Mouse (Mus musculus) central nervous system, embryonic 18 days (tissue): Measurements from ENCODE around the gene Prrc2b. TPM values are rescaled to one million over a fixed set of nuclear protein-coding genes. Genes with fewer than 3 reads are reported as not detected.

Experiments
- polyA plus RNA-seq: library from polyadenylated mRNA; depleted of rRNA; stranded (reverse); fragments of >200 nt; gene quantifications from 2 replicates; pipeline ENCODE4 v1.2.3, GENCODE M21; 2012; rRNA removed

Gene Prrc2b
- 89.9 and 106 TPM in 2 replicates for polyA plus RNA-seq

GRCm38 (mm10) chr2:32150924-32151659, at the start of gene Prrc2b:
TSS of gene Prrc2b (plus strand) at chr2:32151082.

DNA sequence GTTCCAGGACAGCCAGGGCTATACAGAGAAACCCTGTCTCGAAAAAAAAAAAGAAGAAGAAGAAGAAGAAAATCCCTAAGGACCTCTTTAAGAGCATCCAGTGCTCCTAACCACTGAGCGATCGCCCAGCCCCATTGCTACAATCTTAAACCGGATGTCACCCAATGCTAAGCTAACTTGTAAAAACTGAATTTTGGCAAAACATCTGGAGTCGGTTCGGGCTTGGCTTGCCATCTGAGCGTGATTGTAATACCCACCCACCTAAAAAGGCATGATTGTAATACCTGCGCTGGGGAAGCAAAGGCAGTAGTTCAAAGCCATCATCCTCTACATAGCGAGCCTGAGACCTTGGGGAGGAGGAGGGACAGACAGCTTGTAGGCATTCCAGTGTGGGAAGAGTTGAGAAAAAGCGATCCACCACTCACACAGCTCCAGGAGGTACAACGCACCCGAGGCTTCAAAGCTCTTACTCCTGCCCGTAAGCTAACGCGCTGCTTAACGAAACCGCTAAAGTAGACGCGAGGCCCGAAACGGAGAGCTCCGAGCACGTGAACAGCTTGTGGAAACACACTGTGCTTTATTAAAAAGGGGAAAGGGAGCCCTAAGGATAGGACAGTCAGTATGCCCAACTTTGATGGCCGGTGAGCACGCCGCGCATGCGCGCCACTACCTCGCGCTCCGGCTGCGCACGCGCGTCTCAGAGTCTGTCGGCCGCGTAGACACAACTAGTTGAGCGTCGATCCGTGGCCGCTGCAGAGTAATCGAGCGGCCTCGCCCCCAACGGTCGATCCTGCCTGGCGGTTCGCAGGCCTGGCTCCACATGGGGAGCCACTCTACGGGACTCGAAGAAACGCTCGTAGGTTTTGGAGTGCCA, 85.2 kb downstream of the Prrc2b start, which contains the start of gene Pomt1:
Gene Pomt1, plus strand, starts transcription at position 705 of the 874 bp plus-strand sequence.

GRCm38 (mm10) chr2:32259657-32260417, 109.0 kb downstream of the Prrc2b start, which contains the start of gene Uck1:
TSS of gene Uck1 (minus strand) at chr2:32260159.

Other genes starting within 250 kb of the Prrc2b start
- gene Aif1l, start 200.9 kb upstream of the Prrc2b start, polyA plus RNA-seq: 18.1 and 20.1 TPM in 2 replicates
- 26.8 and 27.9 TPM in 2 replicates for gene Nup214, start 176.6 kb upstream of the Prrc2b start, polyA plus RNA-seq
- 0.36 and 0.64 TPM in 2 replicates for gene Fam78a, start 66.2 kb upstream of the Prrc2b start, polyA plus RNA-seq
- gene Plpp7, start 55.6 kb upstream of the Prrc2b start, polyA plus RNA-seq: 22.1 and 22.2 TPM in 2 replicates
- 41.6 and 44.2 TPM in 2 replicates for gene Pomt1, start 85.5 kb downstream of the Prrc2b start, polyA plus RNA-seq
- 87.1 and 89.2 TPM in 2 replicates for gene Uck1, start 109.1 kb downstream of the Prrc2b start, polyA plus RNA-seq
- gene Golga2, start 136.3 kb downstream of the Prrc2b start, polyA plus RNA-seq: 50.6 and 56.9 TPM in 2 replicates
- 314 and 343 TPM in 2 replicates for gene Swi5, start 137.0 kb downstream of the Prrc2b start, polyA plus RNA-seq
- 165 and 172 TPM in 2 replicates for gene Ciz1, start 201.2 kb downstream of the Prrc2b start, polyA plus RNA-seq
- gene Dnm1, start 202.3 kb downstream of the Prrc2b start, polyA plus RNA-seq: 257 and 347 TPM in 2 replicates
- 126 and 145 TPM in 2 replicates for gene 1110008P14Rik, start 230.9 kb downstream of the Prrc2b start, polyA plus RNA-seq
- gene Lcn2, start 237.2 kb downstream of the Prrc2b start, polyA plus RNA-seq: 1.1 and 8.6 TPM in 2 replicates
- 58.8 and 61.3 TPM in 2 replicates for gene Ptges2, start 244.8 kb downstream of the Prrc2b start, polyA plus RNA-seq